ENCODE assay signal across 15 mouse cellular contexts in genomic region chr1:137141372-137141771, GRCm38 (mm10).
"Had no signal": no experiment of that assay in that cellular context is flagged by ENCODE, and none has a peak within 500 bp of the region (broad histone marks: within the 10 kb centered on the region; RNA-seq: fewer than 3 reads in every experiment).

No protein-coding gene starts in this region.

- H3K4me2 ChIP-seq: lung, embryonic 14.5 days; midbrain, embryonic 12.5 days; neural tube, embryonic 12.5 days had no signal

- H3K4me3 ChIP-seq: midbrain, embryonic 10.5 days; midbrain, embryonic 12.5 days; myocyte; neural tube, embryonic 12.5 days had no signal

- DNase-seq: lung, adult 18-20 months; lung, embryonic 14.5 days; lung, postnatal 10 days; lung, postnatal 4 days; midbrain, embryonic 14.5 days; right cerebral cortex, postnatal 14 days; spleen, adult 18-20 months; thymus, adult 2 months; thymus, postnatal 25 days; thymus, postnatal 4 days had no signal

- H3K27ac ChIP-seq: midbrain, embryonic 10.5 days; midbrain, embryonic 12.5 days; neural tube, embryonic 12.5 days had no signal

- ATAC-seq: midbrain, embryonic 16.5 days had no signal

- H3K27me3 ChIP-seq: midbrain, embryonic 12.5 days; neural tube, embryonic 12.5 days had no signal

- H3K36me3 ChIP-seq: midbrain, embryonic 10.5 days; midbrain, embryonic 12.5 days; neural tube, embryonic 12.5 days had no signal

- H3K9ac ChIP-seq: lung, embryonic 14.5 days; midbrain, embryonic 12.5 days; neural tube, embryonic 12.5 days had no signal

- H3K4me1 ChIP-seq: midbrain, embryonic 10.5 days; midbrain, embryonic 12.5 days; neural tube, embryonic 12.5 days had no signal

- H3K9me3 ChIP-seq: midbrain, embryonic 10.5 days; midbrain, embryonic 12.5 days; neural tube, embryonic 12.5 days had no signal
